Mouse (Mus musculus) spleen, postnatal 14 days (tissue): Measurements from ENCODE around the gene Cyp2f2.

Experiments used
- DNase-seq, 2 experiments: peaks; one replicate each; pipeline ENCODE4 v3.0.0; 2021 to 2022; ENCODE audit warnings: low spot score in 2 of 2

Cyp2f2 gene

DNA sequence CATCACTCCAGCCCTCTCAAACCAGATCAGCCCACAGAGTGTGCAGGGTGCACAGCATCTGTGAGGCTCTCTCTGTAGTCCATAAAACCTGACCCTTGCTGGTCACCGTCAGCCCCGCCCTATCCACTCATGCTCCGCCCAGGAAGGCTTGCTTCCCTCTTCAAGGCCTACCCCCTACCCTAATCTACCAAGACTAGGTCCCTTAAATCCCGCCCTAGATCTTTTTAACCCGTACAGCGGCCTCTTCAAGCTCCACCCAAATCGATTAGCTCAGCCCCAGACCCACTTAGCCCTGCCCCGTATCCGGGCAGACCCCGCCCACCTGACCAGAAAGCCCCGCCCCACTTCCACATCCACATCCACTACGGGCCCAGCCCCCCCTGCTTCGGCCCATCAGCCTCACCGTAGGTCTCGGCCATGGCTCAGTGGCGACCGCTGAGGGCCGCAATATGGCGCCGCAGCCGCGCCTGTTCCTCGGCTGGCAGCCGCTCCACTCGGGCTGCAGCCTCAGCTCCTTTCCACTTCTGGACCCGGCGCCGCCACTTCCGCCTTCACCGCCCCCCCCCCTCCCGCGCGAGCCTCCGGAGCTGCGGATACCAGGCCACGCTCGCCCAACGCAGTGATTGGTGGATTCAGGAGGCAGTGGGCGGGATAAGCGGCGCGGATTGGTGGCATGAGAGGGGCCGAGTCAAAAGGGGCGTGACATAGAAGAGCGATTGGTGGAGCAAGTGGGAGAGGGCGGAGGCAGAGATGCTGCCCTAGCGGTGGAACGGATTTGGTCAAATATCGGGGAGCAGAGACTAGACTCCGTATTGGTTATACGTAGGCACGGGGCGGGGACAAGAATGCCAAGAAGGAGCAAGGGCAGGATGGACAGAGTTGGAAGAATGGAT is 58.9 kb downstream of the Cyp2f2 start, which contains the start of gene Rab4b:
Gene Rab4b (minus strand): TSS at position 573 of the 893 bp plus-strand sequence.
- DNase-seq: peak; percentile 98 to 99

DNA sequence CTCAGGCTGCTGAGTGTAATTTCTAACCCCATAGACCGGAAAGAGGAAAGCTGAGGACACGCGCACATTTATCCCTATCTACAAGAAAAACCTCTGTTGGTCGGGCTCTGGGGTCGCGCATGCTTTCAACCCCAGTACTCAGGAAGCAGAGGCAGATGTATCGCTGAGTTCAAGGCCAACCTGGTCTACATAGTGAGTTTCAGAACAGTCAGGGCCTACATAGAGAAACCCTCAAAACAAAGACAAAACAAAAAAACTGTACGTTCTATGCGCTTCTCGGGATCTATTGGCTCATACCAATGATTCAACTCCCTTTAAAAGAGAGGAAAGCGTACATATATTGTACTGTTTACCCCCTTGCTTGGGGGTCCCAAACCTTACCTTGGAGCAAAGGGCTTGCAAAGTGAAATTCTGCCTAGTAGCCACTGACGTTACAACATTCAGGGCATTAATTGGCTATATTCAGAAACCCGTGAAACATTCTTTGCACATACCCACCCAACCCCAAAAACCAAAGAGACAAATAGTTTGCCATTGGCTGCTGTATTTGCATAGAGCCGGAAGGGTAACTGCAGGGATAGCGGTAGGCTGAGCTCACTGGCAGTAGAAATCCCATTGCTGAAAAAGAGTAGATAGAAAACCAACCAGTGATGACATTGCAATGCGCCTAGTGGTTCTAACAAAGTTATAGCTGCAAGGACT is 59.7 kb downstream of the Cyp2f2 start:
- no peak for DNase-seq

DNA sequence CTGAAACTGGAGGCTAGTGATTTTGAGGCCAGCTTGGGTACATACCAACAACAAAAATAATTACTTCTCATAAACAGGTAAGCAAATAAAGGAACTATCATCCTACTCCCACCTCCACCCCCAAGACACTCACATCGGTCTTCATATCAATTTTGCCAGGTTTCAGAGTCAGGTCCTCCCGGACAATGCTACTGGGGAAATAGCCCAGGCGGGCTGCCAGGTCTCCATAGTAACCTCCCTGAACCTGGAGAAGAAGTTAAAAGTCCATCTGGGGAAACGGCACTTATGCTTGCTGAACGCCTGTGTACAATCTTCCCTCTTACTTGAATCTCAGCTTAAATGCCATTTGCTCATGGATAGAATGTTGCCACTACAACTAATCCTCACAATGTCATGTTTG is 60.3 kb downstream of the Cyp2f2 start:
- no peak for DNase-seq

DNA sequence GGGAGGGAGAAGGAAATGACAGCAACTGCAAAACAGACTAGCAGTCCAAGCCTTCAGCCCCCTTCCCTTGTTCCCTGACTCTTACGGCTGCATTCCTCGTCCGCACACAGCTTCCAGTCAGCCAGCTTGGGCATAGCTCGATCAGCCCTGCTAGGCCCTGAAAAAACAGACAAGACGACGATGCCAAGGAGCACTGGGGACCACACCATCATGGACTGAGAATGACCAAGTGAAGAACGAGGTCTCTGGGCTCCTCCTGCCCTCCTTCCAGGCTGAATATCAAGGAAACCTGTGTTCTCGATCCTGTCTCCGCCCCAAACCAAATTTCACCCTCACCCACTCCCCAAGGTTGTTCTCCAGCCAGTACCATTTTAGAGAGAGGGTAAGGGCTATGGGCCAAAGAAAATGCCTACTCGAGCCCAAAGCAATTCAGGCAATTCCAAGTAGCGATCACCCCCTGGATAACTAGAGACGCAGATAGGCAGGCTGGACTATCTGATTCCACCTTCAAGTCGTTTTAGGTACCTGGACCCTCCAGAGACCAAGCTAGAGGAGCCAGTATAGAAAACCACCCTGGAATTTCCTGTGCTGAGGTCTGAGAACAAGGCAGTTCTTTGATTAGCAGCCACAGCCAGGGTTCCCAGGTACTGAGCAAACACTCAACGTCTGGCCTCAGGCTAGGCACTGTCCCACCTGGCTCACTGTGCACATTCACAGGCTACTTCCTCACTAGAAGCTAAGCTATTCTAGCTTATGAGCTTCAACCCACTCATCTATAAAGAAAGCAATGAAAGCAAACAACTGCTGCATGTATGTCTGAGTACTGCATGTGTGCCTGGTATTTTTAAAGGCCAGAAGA is 61.4 kb downstream of the Cyp2f2 start, which contains the start of the genes Gm21983 and Mia:
Gene Gm21983 (minus strand): TSS at position 250 of the 859 bp plus-strand sequence.
Gene Mia (minus strand): TSS at position 321 of the 859 bp plus-strand sequence.
- no peak for DNase-seq

DNA sequence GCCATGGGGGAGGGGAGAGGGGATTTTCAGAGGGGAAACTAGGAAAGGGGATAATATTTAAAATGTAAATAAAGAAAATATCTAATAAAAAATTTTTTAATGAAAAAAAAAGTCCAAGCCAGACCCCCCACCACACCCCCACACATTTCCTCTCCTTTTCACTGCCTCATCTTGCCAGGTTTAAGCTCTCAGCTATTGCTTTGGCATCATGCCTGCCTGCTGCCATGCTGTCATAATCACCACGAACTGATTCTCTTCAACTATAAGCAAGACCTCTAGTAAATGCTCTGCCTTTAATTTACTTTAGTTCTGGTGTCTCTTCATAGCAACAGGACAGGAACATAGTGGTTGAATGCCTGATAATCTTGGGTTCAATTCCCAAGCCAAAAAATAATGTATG is 62.8 kb downstream of the Cyp2f2 start:
- DNase-seq: no peak
